Mouse (Mus musculus) layer of hippocampus, adult 8-10 months (tissue): ENCODE measurements around the gene Fut8. TPM values are rescaled to one million over a fixed set of nuclear protein-coding genes. Genes with fewer than 3 reads are reported as not detected.

ENCODE experiments used
- DNase-seq, 2 experiments: peaks; one replicate each; pipeline ENCODE4 v3.0.0; 2022; ENCODE audit warnings: low spot score in 2 of 2
- total RNA-seq, 4 experiments: library from RNA; stranded (reverse); gene quantifications; 2 replicates each; pipeline ENCODE4 v1.2.4; 2022

Fut8 gene
- total RNA-seq, 4 experiments from 2014 or later: 63.6 to 85.5 (median 73.3) TPM

GRCm38 (mm10) chr12:77305502-77305901, 67.6 kb downstream of the Fut8 start:
- no peak for DNase-seq

GRCm38 (mm10) chr12:77306759-77307314, 68.9 kb downstream of the Fut8 start:
- DNase-seq: no peak

GRCm38 (mm10) chr12:77309507-77309906, 71.6 kb downstream of the Fut8 start:
- DNase-seq: no peak

GRCm38 (mm10) chr12:77313502-77313901, 75.6 kb downstream of the Fut8 start:
- no peak for DNase-seq

- no peak for DNase-seq
Measured at GRCm38 (mm10) chr12:77324142-77324541, 86.2 kb downstream of the Fut8 start.

- no peak for DNase-seq
Measured at GRCm38 (mm10) chr12:77346521-77346920, 108.6 kb downstream of the Fut8 start.

GRCm38 (mm10) chr12:77349543-77349942, 111.6 kb downstream of the Fut8 start:
- DNase-seq: no peak

- no peak for DNase-seq
Measured at GRCm38 (mm10) chr12:77415720-77416119, 177.8 kb downstream of the Fut8 start.

GRCm38 (mm10) chr12:77421667-77422393, 183.9 kb downstream of the Fut8 start:
- no peak for DNase-seq

- DNase-seq: no peak
Measured at GRCm38 (mm10) chr12:77426093-77426492, 188.2 kb downstream of the Fut8 start.

- DNase-seq: no peak
Measured at GRCm38 (mm10) chr12:77428165-77428564, 190.2 kb downstream of the Fut8 start.

- no peak for DNase-seq
Measured at GRCm38 (mm10) chr12:77429381-77429780, 191.5 kb downstream of the Fut8 start.

GRCm38 (mm10) chr12:77436733-77437132, 198.8 kb downstream of the Fut8 start:
- DNase-seq: no peak

GRCm38 (mm10) chr12:77450816-77451215, 212.9 kb downstream of the Fut8 start:
- DNase-seq: no peak

- no peak for DNase-seq
Measured at GRCm38 (mm10) chr12:77466178-77466577, 228.3 kb downstream of the Fut8 start.

GRCm38 (mm10) chr12:77479931-77480330, 242.0 kb downstream of the Fut8 start:
- no peak for DNase-seq

GRCm38 (mm10) chr12:77481153-77481552, 243.2 kb downstream of the Fut8 start:
- DNase-seq: no peak

- DNase-seq: no peak
Measured at GRCm38 (mm10) chr12:77481799-77482198, 243.9 kb downstream of the Fut8 start.

GRCm38 (mm10) chr12:77483180-77483855, 245.4 kb downstream of the Fut8 start:
- no peak for DNase-seq

GRCm38 (mm10) chr12:77484761-77485160, 246.8 kb downstream of the Fut8 start:
- DNase-seq: no peak

- peak in 1 of 2 experiments; percentile 16 for DNase-seq
Measured at GRCm38 (mm10) chr12:77491478-77491877, 253.6 kb downstream of the Fut8 start.

- DNase-seq: no peak
Measured at GRCm38 (mm10) chr12:77495781-77496180, 257.9 kb downstream of the Fut8 start.

GRCm38 (mm10) chr12:77498153-77498552, 260.2 kb downstream of the Fut8 start:
- no peak for DNase-seq
